8 mouse cellular contexts compared by ENCODE assay signal in genomic region chr4:88302291-88302690, GRCm38 (mm10).
DNase-seq lines count a peak whose midpoint lies in the region.

No protein-coding gene starts in this region.

- DNase-seq in adrenal gland, postnatal 14 days, result peak; percentile 18
- no peak for DNase-seq in adrenal gland, postnatal 25 days
- peak; percentile 38 for DNase-seq in kidney, postnatal 10 days
- no peak for DNase-seq in kidney, adult 11 months
- DNase-seq in T-cell, adult 2 months (ENCODE audit: low spot score), result peak; percentile 2
- peak; percentile 5 to 16 for DNase-seq in kidney, postnatal 4 days
- DNase-seq in spleen, postnatal 10 days (ENCODE audit: low spot score in 2 of 2), result no peak
- DNase-seq in urinary bladder, postnatal 4 days (ENCODE audit: low spot score in 2 of 2), result no peak

Comparison
In these comparisons a context has a peak if more than half of its experiments do, and no peak if none do; other contexts are left out.
1. DNase-seq: peak in adrenal gland, postnatal 14 days (single experiment), kidney, postnatal 10 days (single experiment), T-cell, adult 2 months (single experiment) and kidney, postnatal 4 days (2 of 2); none in adrenal gland, postnatal 25 days (single experiment), kidney, adult 11 months (single experiment), spleen, postnatal 10 days (0 of 2) and urinary bladder, postnatal 4 days (0 of 2).